Mouse (Mus musculus) retina, postnatal 1 day (tissue): ENCODE measurements at regions not wholly inside any gene's neighbourhood (a gene's known extent, or its start where the extent isn't known, plus 50 kb on each side); places are given as distances from the start of the nearest gene placed in this dataset.

Experiments
- DNase-seq: peaks from one replicate; pipeline ENCODE4 v3.0.0-alpha.2; 2012

GRCm38 (mm10) chr15:86917891-86918290, 626.2 kb upstream of the Fam19a5 start:
- no peak for DNase-seq

GRCm38 (mm10) chr15:86919704-86920103, 624.4 kb upstream of the Fam19a5 start:
- no peak for DNase-seq

- DNase-seq = peak; percentile 73
Measured at GRCm38 (mm10) chr15:86920185-86920584, 623.9 kb upstream of the Fam19a5 start.

GRCm38 (mm10) chr15:86921401-86921800, 622.7 kb upstream of the Fam19a5 start:
- peak; percentile 66 for DNase-seq

GRCm38 (mm10) chr15:86925081-86925749, 618.9 kb upstream of the Fam19a5 start:
- no peak for DNase-seq

- peak; percentile 68 for DNase-seq
Measured at GRCm38 (mm10) chr15:86932345-86933075, 611.6 kb upstream of the Fam19a5 start.

GRCm38 (mm10) chr15:86937364-86937763, 606.7 kb upstream of the Fam19a5 start:
- DNase-seq = no peak

GRCm38 (mm10) chr15:86944529-86944928, 599.6 kb upstream of the Fam19a5 start:
- DNase-seq = no peak

GRCm38 (mm10) chr15:86952593-86952992, 591.5 kb upstream of the Fam19a5 start:
- peak; percentile 87 for DNase-seq

GRCm38 (mm10) chr15:86957872-86958271, 586.2 kb upstream of the Fam19a5 start:
- DNase-seq = no peak

GRCm38 (mm10) chr15:86962921-86963320, 581.2 kb upstream of the Fam19a5 start:
- no peak for DNase-seq

GRCm38 (mm10) chr15:86963486-86963885, 580.6 kb upstream of the Fam19a5 start:
- no peak for DNase-seq

GRCm38 (mm10) chr15:86971436-86971835, 572.7 kb upstream of the Fam19a5 start:
- no peak for DNase-seq

GRCm38 (mm10) chr15:86996196-86996595, 547.9 kb upstream of the Fam19a5 start:
- no peak for DNase-seq

GRCm38 (mm10) chr15:87018978-87019377, 525.1 kb upstream of the Fam19a5 start:
- DNase-seq = peak; percentile 35

GRCm38 (mm10) chr15:87045971-87046370, 498.1 kb upstream of the Fam19a5 start:
- DNase-seq = no peak

- DNase-seq = no peak
Measured at GRCm38 (mm10) chr15:87054186-87054585, 489.9 kb upstream of the Fam19a5 start.

GRCm38 (mm10) chr15:87064890-87065289, 479.2 kb upstream of the Fam19a5 start:
- DNase-seq = peak; percentile 69

- no peak for DNase-seq
Measured at GRCm38 (mm10) chr15:87068261-87068660, 475.8 kb upstream of the Fam19a5 start.

- DNase-seq = no peak
Measured at GRCm38 (mm10) chr15:87074559-87074958, 469.5 kb upstream of the Fam19a5 start.

GRCm38 (mm10) chr15:87089827-87090226, 454.3 kb upstream of the Fam19a5 start:
- peak; percentile 35 for DNase-seq

- DNase-seq = no peak
Measured at GRCm38 (mm10) chr15:87091048-87091777, 452.9 kb upstream of the Fam19a5 start.

- peak; percentile 80 for DNase-seq
Measured at GRCm38 (mm10) chr15:87097206-87097605, 446.9 kb upstream of the Fam19a5 start.

GRCm38 (mm10) chr15:87101146-87101545, 443.0 kb upstream of the Fam19a5 start:
- DNase-seq = no peak
